ENCODE assay signal across 10 mouse cellular contexts in genomic region chr7:64792031-64792430, GRCm38 (mm10).
DNase-seq lines count a peak whose midpoint lies in the region; ATAC-seq and TF ChIP-seq lines count a peak whose summit lies in the region.
"Had no signal": no experiment of that assay in that cellular context is flagged by ENCODE, and none has a peak within 500 bp of the region (broad histone marks: within the 10 kb centered on the region; RNA-seq: fewer than 3 reads in every experiment).

No protein-coding gene starts in this region.

- DNase-seq in forebrain, embryonic 11.5 days (ENCODE audit: low spot score): peak; percentile 46
- DNase-seq in lung, postnatal 10 days: peak; percentile 26
- no peak for DNase-seq in lung, adult 2 months
- peak; percentile 90 to 94 for DNase-seq in cerebellum, postnatal 10 days
- peak; percentile 45 to 47 for DNase-seq in kidney, postnatal 25 days
- no peak for DNase-seq in retina, postnatal 1 day
- DNase-seq in thymus, postnatal 0 days (ENCODE audit: low spot score): no peak

- H3K27ac ChIP-seq in forebrain, embryonic 11.5 days (ENCODE audit: low read depth, low read length): no peak overlapping the region
- H3K27ac ChIP-seq in forebrain, embryonic 15.5 days (replicated peaks): no peak overlapping the region
- H3K27ac ChIP-seq: limb, embryonic 13.5 days; midbrain, embryonic 15.5 days had no signal

- no peaks in the 10 kb centered on the region for H3K4me1 ChIP-seq in forebrain, embryonic 11.5 days (replicated peaks; ENCODE audit: control insufficient read depth, insufficient read depth, low read length)
- no peaks in the 10 kb centered on the region for H3K4me1 ChIP-seq in forebrain, embryonic 15.5 days
- no peaks in the 10 kb centered on the region for H3K4me1 ChIP-seq in lung, adult 2 months (ENCODE audit: control insufficient read depth, insufficient read depth, low read length)
- H3K4me1 ChIP-seq: limb, embryonic 13.5 days; midbrain, embryonic 15.5 days had no signal

- H3K4me2 ChIP-seq in forebrain, embryonic 11.5 days (ENCODE audit: low read depth, low read length, severe bottlenecking): no peak overlapping the region
- no peak overlapping the region for H3K4me2 ChIP-seq in forebrain, embryonic 15.5 days (replicated peaks)
- H3K4me2 ChIP-seq: limb, embryonic 13.5 days; midbrain, embryonic 15.5 days had no signal

- no peak for TF ChIP-seq POLR2A in lung, adult 2 months (IDR thresholded peaks at IDR 0.05; ENCODE audit: borderline replicate concordance, extremely low read depth, low read depth, low read length)

- ATAC-seq in forebrain, embryonic 11.5 days (replicated peaks; ENCODE audit: low FRiP score): no peak
- no peak for ATAC-seq in forebrain, embryonic 15.5 days (replicated peaks)
- ATAC-seq: midbrain, embryonic 15.5 days had no signal

- H3K27me3 ChIP-seq in forebrain, embryonic 11.5 days (ENCODE audit: control insufficient read depth, insufficient read depth, low read length): no peaks in the 10 kb centered on the region
- H3K27me3 ChIP-seq in forebrain, embryonic 15.5 days: no peaks in the 10 kb centered on the region
- H3K27me3 ChIP-seq: limb, embryonic 13.5 days; midbrain, embryonic 15.5 days had no signal

- no peaks in the 10 kb centered on the region for H3K36me3 ChIP-seq in forebrain, embryonic 11.5 days (ENCODE audit: control insufficient read depth, insufficient read depth, low read length)
- H3K36me3 ChIP-seq in forebrain, embryonic 15.5 days: no peaks in the 10 kb centered on the region
- H3K36me3 ChIP-seq: limb, embryonic 13.5 days; midbrain, embryonic 15.5 days had no signal

- no peak overlapping the region for H3K9ac ChIP-seq in forebrain, embryonic 11.5 days (ENCODE audit: low read length)
- H3K9ac ChIP-seq in forebrain, embryonic 15.5 days (replicated peaks): no peak overlapping the region
- H3K9ac ChIP-seq: limb, embryonic 13.5 days; midbrain, embryonic 15.5 days had no signal

- no peaks in the 10 kb centered on the region for H3K9me3 ChIP-seq in forebrain, embryonic 11.5 days (ENCODE audit: control insufficient read depth, low read length)
- H3K9me3 ChIP-seq in forebrain, embryonic 15.5 days: no peaks in the 10 kb centered on the region
- H3K9me3 ChIP-seq: limb, embryonic 13.5 days; midbrain, embryonic 15.5 days had no signal

- 87% methylated on average over 8 of the region's 8 CpGs for WGBS in forebrain, embryonic 11.5 days
- 67% methylated on average over 8 of the region's 8 CpGs for WGBS in forebrain, embryonic 15.5 days
- 39% methylated on average over 8 of the region's 8 CpGs for WGBS in lung, adult 2 months

- H3K4me3 ChIP-seq in forebrain, embryonic 11.5 days (ENCODE audit: low read depth, low read length): no peak overlapping the region
- no peak overlapping the region for H3K4me3 ChIP-seq in forebrain, embryonic 15.5 days
- H3K4me3 ChIP-seq in lung, adult 2 months (replicated peaks; ENCODE audit: extremely low read depth, low read depth, low read length): no peak overlapping the region
- H3K4me3 ChIP-seq: limb, embryonic 13.5 days; midbrain, embryonic 15.5 days had no signal

- no peak for TF ChIP-seq CTCF in lung, adult 2 months (IDR thresholded peaks at IDR 0.05; ENCODE audit: insufficient read depth, low read length)

Comparison
In these comparisons a context has a peak if more than half of its experiments do, and no peak if none do; other contexts are left out.
1. DNase-seq: peak in forebrain, embryonic 11.5 days (single experiment), lung, postnatal 10 days (single experiment), cerebellum, postnatal 10 days (2 of 2) and kidney, postnatal 25 days (2 of 2); none in lung, adult 2 months (single experiment), retina, postnatal 1 day (single experiment) and thymus, postnatal 0 days (single experiment).